Mouse (Mus musculus): ENCODE results near the gene Nfia. TPM values are rescaled to one million over a fixed set of nuclear protein-coding genes. Genes with fewer than 3 reads are reported as not detected.

The Nfia gene
- polyA plus RNA-seq, 1 experiment from 2014 or later: 51.0 TPM

DNA sequence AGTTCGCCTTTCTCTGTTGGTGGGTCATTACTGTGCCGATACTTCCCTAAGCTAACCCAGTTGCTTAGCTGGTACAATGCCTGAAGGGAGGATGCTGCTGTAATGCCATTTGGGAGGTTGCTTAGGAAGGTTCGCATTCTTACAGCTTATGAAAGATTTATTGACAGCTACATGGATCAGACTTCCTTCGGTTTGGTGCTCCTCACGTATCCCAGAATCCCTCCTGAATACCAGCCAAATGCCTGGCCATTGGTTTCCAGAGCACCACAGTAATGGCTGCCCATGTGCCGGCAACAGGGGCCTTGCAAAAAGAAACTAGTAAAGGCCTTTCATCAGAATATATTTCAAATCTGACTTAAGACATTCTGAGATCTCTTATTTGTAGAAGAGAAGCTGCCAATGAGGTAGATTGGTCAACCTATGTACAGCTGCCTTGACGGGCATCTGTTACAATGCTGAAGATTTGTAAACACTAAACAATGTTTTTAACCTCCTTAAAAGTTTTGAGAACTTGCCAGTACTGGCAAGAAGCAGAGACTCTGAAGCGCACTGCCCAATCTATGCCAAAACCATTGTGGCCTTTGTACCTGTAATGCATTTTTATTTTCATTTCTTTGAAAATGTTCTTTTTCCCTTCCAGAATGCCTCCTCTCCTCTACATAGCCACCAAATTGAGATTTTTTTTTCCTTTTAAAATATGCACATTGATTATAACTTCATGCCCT lies 13.2 kb downstream of the Nfia start:
- Histone ChIP-seq H3K27me3 (no peaks in the 10 kb centered on the region), H3K9me3 (no peaks in the 10 kb centered on the region), H3K4me2 (replicated peaks) (no peak overlapping the region), H3K36me3 (peaks cover 23% of the 10 kb centered on the region), H3K27ac (no peak overlapping the region), H3K4me3 (no peak overlapping the region), H3K4me1 (peaks cover 9% of the 10 kb centered on the region; the same call in 1 of the 2 replicates), H3K9ac (no peak overlapping the region)
- ATAC-seq (ENCODE audit: insufficient number of reproducible peaks, insufficient read depth, low FRiP score, low TSS enrichment): no peak
- WGBS: 86% methylated on average over 8 of the region's 8 CpGs

DNA sequence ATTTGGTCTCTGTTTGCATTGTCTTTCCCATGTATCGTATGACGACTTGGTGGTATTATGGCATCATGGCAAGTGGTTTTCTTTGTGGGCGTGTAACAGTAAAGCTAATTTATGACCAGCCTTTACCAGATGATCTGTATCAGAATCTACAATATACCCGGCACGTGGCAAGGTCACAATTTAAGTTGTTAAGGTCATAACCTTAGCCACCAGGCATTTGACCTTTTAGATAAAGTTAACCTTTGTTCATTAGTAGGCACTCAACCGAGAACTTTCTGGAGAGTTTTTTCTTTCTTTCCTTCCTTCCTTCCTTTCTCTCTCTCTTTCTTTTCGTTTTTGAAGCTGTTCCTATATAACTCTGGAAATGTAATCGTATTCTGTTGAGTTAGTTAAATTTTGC lies 14.0 kb downstream of the Nfia start:
- no peaks in the 10 kb centered on the region for H3K27me3 ChIP-seq
- ATAC-seq (ENCODE audit: insufficient number of reproducible peaks, insufficient read depth, low FRiP score, low TSS enrichment): no peak
- H3K4me1 ChIP-seq: peaks cover 9% of the 10 kb centered on the region; the same call in 1 of the 2 replicates
- WGBS: 44% methylated on average over 8 of the region's 8 CpGs
- no peaks in the 10 kb centered on the region for H3K9me3 ChIP-seq
- H3K36me3 ChIP-seq: peaks cover 23% of the 10 kb centered on the region
- H3K9ac ChIP-seq: no peak overlapping the region
- H3K4me2 ChIP-seq (replicated peaks): no peak overlapping the region
- no peak overlapping the region for H3K4me3 ChIP-seq
- H3K27ac ChIP-seq: no peak overlapping the region

DNA sequence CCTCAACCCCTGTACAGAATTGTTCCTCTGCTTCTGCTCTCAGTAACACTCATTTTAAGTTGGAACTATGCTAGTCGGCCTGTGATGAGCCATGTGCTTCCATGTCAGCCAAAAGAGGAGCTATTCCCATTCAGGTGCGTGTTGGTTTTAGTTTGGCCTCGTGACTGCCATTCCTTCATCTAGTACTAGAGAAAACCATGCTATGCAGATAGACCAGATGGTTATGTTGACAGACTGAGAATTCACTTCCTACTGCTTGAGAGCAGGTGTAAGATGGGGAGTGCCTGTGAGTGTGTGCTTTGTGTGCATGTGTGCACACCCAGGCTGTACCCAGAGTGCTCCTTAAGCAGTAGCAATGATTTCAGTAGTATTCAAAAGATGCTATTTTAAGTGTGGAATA lies 15.0 kb downstream of the Nfia start:
- no peak overlapping the region for H3K4me2 ChIP-seq (replicated peaks)
- H3K36me3 ChIP-seq: peaks cover 22% of the 10 kb centered on the region
- no peak overlapping the region for H3K4me3 ChIP-seq
- no peaks in the 10 kb centered on the region for H3K27me3 ChIP-seq
- peaks cover 9% of the 10 kb centered on the region; the same call in 1 of the 2 replicates for H3K4me1 ChIP-seq
- no peak overlapping the region for H3K27ac ChIP-seq
- H3K9ac ChIP-seq: no peak overlapping the region
- H3K9me3 ChIP-seq: no peaks in the 10 kb centered on the region
- ATAC-seq (ENCODE audit: insufficient number of reproducible peaks, insufficient read depth, low FRiP score, low TSS enrichment): no peak
- WGBS: 81% methylated on average over 3 of the region's 3 CpGs

DNA sequence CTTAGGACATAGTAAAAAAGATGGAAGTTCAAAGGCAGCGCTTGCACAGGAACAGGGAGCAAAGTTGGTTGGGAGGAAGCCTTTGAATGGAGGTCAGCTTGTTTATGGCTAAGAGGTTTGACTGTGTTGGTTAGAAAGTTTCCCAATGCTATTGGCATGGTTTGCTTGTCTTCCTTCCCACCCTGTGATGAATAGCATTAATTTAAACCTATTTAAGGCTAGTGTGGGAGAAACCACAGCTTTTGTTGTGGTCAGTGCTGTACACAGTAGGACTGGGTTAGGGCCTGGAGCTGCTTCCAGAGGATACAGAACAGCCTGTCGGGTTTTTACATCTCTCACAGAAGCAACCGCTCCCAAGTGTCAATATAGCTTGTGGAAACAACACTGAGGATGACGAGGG lies 16.0 kb downstream of the Nfia start:
- 73% methylated on average over 4 of the region's 4 CpGs for WGBS
- no peak overlapping the region for H3K9ac ChIP-seq
- H3K4me2 ChIP-seq (replicated peaks): no peak overlapping the region
- H3K4me1 ChIP-seq: peaks cover 7% of the 10 kb centered on the region; the same call in 1 of the 2 replicates
- no peak overlapping the region for H3K4me3 ChIP-seq
- H3K27ac ChIP-seq: no peak overlapping the region
- no peak for ATAC-seq (ENCODE audit: insufficient number of reproducible peaks, insufficient read depth, low FRiP score, low TSS enrichment)
- no peaks in the 10 kb centered on the region for H3K9me3 ChIP-seq
- peaks cover 12% of the 10 kb centered on the region for H3K36me3 ChIP-seq
- H3K27me3 ChIP-seq: no peaks in the 10 kb centered on the region

DNA sequence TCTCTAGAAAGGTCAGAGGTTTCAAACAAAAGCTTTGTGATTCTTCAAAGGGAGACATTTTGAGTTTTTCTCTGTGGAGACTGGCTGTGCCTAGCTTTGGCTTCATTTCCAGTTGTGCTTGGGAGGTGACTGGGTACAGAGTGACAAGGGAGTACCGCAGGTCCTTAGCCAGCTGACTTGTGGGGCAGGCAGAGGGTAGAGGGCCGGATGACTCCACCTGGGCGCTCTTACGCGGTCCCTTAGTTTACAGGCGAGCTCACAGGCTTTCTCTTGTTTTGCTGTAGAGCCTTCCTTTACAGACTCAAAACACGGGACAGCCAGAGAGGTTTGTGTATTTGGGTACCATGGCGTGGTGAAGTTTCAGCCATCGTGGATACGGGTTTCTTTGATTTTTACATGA lies 21.4 kb downstream of the Nfia start:
- no peaks in the 10 kb centered on the region for H3K9me3 ChIP-seq
- H3K27ac ChIP-seq: no peak overlapping the region
- H3K36me3 ChIP-seq: no peaks in the 10 kb centered on the region
- H3K4me3 ChIP-seq: no peak overlapping the region
- peaks cover 15% of the 10 kb centered on the region; the same call in 1 of the 2 replicates for H3K4me1 ChIP-seq
- no peak for ATAC-seq (ENCODE audit: insufficient number of reproducible peaks, insufficient read depth, low FRiP score, low TSS enrichment)
- 76% methylated on average over 10 of the region's 10 CpGs for WGBS
- no peaks in the 10 kb centered on the region for H3K27me3 ChIP-seq
- H3K9ac ChIP-seq: no peak overlapping the region
- no peak overlapping the region for H3K4me2 ChIP-seq (replicated peaks)

DNA sequence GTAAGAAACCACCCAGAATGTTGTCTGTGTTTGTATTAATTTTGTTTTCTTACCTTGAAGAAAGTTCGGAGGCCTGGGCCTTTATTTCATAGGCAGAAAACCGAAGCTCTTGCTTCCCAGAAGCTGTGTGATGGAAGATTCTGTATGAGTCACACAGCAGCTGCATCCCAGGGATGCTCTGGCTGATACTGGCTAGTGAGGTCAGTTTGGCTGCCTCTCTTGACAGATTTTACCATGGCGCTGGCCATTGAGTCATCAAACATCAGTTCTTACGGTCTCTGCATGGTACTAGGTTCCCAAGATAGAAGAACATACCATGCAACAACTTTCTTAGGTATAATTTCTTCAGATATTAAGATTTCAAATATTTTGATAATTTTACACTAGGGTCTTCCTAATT lies 22.3 kb downstream of the Nfia start:
- Histone ChIP-seq H3K4me3 (no peak overlapping the region), H3K4me2 (replicated peaks) (no peak overlapping the region), H3K27me3 (no peaks in the 10 kb centered on the region), H3K27ac (no peak overlapping the region), H3K36me3 (no peaks in the 10 kb centered on the region), H3K4me1 (peaks cover 9% of the 10 kb centered on the region), H3K9me3 (no peaks in the 10 kb centered on the region), H3K9ac (no peak overlapping the region)
- WGBS: 91% methylated on average over 4 of the region's 4 CpGs
- ATAC-seq (ENCODE audit: insufficient number of reproducible peaks, insufficient read depth, low FRiP score, low TSS enrichment): no peak

DNA sequence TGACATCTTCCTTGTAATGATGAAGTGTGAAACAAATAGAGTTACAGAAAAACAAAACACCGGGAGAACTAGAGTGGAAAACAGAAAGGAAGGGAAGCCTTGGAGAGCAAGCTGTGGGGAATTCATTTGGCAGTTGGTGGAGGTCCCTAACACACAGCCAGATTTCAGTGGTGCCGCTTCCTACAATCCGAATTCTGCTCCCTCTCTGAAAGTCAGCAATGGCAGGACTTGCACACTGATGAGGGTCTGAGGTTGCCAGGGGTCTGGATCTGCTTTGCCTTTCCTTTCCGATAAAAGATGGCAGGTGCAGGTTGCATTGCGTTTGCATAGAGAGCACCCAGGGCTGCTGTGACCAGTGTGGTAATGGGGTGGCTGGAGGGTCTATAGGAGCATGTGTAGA lies 23.4 kb downstream of the Nfia start:
- no peak overlapping the region for H3K4me2 ChIP-seq (replicated peaks)
- no peak for ATAC-seq (ENCODE audit: insufficient number of reproducible peaks, insufficient read depth, low FRiP score, low TSS enrichment)
- H3K27ac ChIP-seq: no peak overlapping the region
- no peaks in the 10 kb centered on the region for H3K36me3 ChIP-seq
- H3K9me3 ChIP-seq: no peaks in the 10 kb centered on the region
- H3K4me3 ChIP-seq: no peak overlapping the region
- 77% methylated on average over 5 of the region's 5 CpGs for WGBS
- no peaks in the 10 kb centered on the region for H3K27me3 ChIP-seq
- H3K9ac ChIP-seq: no peak overlapping the region
- peaks cover 8% of the 10 kb centered on the region for H3K4me1 ChIP-seq

DNA sequence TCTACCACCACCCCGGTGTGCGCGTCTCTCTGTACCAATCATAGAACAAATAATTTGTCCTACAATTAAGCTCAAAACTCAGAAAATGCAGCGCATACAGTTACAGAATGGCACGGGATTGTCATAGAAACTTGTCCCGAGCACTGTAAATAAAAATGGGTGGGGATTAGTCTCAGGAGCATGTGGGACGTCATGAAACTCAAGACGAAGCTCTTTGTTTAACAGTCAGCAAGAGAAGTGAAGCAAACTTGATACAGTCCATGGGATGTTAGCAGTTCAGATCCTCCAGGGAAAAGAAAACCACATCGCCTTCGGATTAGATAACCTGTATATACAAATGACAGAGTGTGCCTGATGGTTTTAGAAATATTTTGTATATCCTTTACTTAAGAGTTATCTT lies 24.0 kb downstream of the Nfia start:
- no peak for ATAC-seq (ENCODE audit: insufficient number of reproducible peaks, insufficient read depth, low FRiP score, low TSS enrichment)

DNA sequence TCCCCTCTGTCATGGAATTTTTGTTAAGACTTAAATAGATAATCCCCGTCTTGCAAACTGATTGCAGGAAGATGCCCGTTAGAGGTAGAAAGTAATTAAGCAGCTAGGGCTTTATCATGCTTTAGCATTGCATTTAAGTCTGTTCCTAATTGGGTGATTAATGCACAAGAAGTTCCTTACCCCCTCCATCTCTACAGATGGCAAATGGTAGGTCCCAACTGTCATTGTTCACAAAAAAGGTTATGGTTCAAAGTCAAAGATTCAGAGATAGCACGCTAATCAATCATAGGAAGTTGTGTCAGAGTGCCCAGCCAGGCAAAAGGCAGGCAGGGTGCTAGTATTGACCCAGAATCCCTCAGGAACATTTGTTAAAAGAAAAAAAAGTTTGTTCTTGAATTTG lies 31.3 kb downstream of the Nfia start:
- Histone ChIP-seq H3K27me3 (no peaks in the 10 kb centered on the region), H3K9me3 (no peaks in the 10 kb centered on the region), H3K4me1 (no peaks in the 10 kb centered on the region; the same call in 1 of the 2 replicates), H3K4me3 (no peak overlapping the region), H3K4me2 (replicated peaks) (no peak overlapping the region), H3K27ac (no peak overlapping the region), H3K36me3 (peaks cover 17% of the 10 kb centered on the region), H3K9ac (no peak overlapping the region)
- ATAC-seq (ENCODE audit: insufficient number of reproducible peaks, insufficient read depth, low FRiP score, low TSS enrichment): no peak
- WGBS: 74% methylated on average over 3 of the region's 3 CpGs

More for the DNA sequence above, 24.0 kb downstream of the Nfia start:
- peaks cover 1% of the 10 kb centered on the region; the same call in 1 of the 2 replicates for H3K36me3 ChIP-seq
- WGBS: 69% methylated on average over 10 of the region's 10 CpGs
- no peak overlapping the region for H3K9ac ChIP-seq
- H3K27ac ChIP-seq: no peak overlapping the region
- H3K4me3 ChIP-seq: no peak overlapping the region
- H3K4me1 ChIP-seq: peaks cover 8% of the 10 kb centered on the region
- H3K4me2 ChIP-seq (replicated peaks): no peak overlapping the region
- no peaks in the 10 kb centered on the region for H3K27me3 ChIP-seq
- no peaks in the 10 kb centered on the region for H3K9me3 ChIP-seq

DNA sequence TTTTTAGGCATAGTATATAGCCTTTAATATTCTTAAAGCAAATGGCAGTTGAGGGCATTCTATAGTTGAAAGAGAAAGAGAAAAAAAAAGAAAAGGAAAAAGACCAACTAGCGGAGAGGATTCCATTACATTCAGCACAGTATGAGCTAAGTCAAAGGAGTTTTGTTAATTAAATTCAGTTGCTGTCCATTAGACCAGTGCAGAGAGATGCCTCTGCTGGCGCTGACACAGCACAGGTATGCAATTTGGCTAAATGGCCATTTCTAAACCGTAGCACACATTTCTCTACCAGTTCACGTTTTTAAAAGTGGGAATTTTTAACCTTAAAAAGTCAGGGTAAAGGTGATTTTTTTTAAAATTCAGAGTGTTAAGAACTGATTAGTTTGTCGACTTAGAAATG lies 32.1 kb downstream of the Nfia start:
- 52% methylated on average over 5 of the region's 5 CpGs for WGBS
- ATAC-seq (ENCODE audit: insufficient number of reproducible peaks, insufficient read depth, low FRiP score, low TSS enrichment): no peak
- peaks cover 17% of the 10 kb centered on the region for H3K36me3 ChIP-seq

DNA sequence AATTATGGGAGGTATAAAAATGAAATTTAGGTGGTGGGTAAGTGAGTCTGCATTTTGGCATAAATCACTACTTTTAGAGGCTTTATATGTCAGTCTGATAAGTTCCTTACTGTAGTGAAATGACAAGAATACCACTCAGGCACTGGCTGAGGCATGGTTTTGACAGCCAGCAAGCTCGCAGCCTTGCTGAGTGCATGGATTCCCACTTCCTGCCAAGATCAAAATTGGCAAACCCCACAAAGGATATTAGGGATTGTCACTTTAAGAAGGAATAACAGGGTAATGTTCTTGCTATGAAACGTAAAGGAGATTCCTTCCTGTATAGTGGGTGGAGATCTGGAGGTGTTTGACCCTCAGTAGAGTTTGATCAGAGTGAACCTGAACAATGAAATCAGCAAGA lies 32.7 kb downstream of the Nfia start:
- peaks cover 5% of the 10 kb centered on the region for H3K4me1 ChIP-seq
- no peak overlapping the region for H3K9ac ChIP-seq
- no peak overlapping the region for H3K27ac ChIP-seq
- H3K36me3 ChIP-seq: peaks cover 17% of the 10 kb centered on the region
- 64% methylated on average over 2 of the region's 2 CpGs for WGBS
- no peaks in the 10 kb centered on the region for H3K27me3 ChIP-seq
- no peaks in the 10 kb centered on the region for H3K9me3 ChIP-seq
- ATAC-seq (ENCODE audit: insufficient number of reproducible peaks, insufficient read depth, low FRiP score, low TSS enrichment): no peak
- no peak overlapping the region for H3K4me2 ChIP-seq (replicated peaks)
- no peak overlapping the region for H3K4me3 ChIP-seq

More for the DNA sequence above, 32.1 kb downstream of the Nfia start:
- no peak overlapping the region for H3K4me2 ChIP-seq (replicated peaks)
- H3K27me3 ChIP-seq: no peaks in the 10 kb centered on the region
- H3K4me1 ChIP-seq: peaks cover 5% of the 10 kb centered on the region
- no peak overlapping the region for H3K9ac ChIP-seq
- no peaks in the 10 kb centered on the region for H3K9me3 ChIP-seq
- no peak overlapping the region for H3K4me3 ChIP-seq
- H3K27ac ChIP-seq: no peak overlapping the region

DNA sequence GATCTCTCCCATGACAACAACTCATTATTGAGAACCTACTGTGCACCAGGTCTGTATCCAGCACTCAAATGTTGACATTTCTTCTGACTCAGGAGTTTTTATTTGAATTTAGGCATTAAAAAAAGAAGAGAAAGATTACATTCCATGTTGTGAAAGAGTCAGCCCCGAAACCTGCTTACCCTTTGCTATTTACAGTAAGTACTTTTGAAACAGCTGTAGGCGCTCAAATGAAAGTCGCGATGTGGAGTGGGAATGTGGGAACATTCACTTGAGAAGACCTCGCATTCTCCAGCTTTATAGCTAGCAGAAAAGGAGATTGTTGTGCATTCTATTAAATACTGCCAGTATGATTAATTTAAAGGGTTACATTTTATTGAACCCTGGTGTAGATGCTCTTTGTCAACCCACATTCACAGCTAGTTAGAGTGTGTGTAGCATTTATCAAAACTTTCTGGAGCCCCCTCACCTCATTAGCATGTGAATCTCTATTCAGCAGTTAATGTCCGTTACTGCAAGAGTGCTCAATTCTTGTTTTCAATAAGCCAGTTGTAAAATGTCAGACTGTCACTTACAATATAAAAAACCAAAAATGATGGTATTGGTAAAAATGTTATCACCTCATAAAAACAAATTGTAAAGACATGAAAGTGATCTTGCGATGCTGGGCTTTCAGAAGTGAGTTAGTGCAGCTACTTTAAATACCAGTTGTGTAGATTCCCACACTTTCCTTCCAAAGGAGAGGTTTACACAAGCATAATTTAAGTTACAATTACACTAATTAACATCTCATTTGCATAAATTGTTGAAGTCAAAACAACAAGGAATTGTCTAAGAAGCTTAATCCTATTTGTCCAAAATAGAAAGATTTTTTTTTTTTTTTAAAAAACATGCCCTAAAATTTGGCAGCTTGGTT lies 33.6 kb downstream of the Nfia start:
- ATAC-seq (ENCODE audit: insufficient number of reproducible peaks, insufficient read depth, low FRiP score, low TSS enrichment): no peak
- WGBS: 83% methylated on average over 7 of the region's 7 CpGs
- Histone ChIP-seq H3K27ac (no peak overlapping the region), H3K9me3 (no peaks in the 10 kb centered on the region), H3K27me3 (no peaks in the 10 kb centered on the region), H3K4me2 (replicated peaks) (no peak overlapping the region), H3K9ac (no peak overlapping the region), H3K4me3 (no peak overlapping the region), H3K36me3 (peaks cover 17% of the 10 kb centered on the region), H3K4me1 (peaks cover 5% of the 10 kb centered on the region; the same call in 1 of the 2 replicates)
